Mouse (Mus musculus) c-Kit-positive CD71-negative TER-119-negative erythroid progenitor cells, embryonic 14.5 days (primary cell): ENCODE results near the gene Wscd1.
"Not testable (repeated sequence)": the region's sequence is repeated elsewhere in the genome, so short reads cannot be mapped to it uniquely, and the experiment has no call there.

ENCODE experiments used
- DNase-seq: peaks from one replicate; pipeline ENCODE4 v3.0.0-alpha.2; 2013; ENCODE audit warnings: low read depth

Wscd1 gene

DNA sequence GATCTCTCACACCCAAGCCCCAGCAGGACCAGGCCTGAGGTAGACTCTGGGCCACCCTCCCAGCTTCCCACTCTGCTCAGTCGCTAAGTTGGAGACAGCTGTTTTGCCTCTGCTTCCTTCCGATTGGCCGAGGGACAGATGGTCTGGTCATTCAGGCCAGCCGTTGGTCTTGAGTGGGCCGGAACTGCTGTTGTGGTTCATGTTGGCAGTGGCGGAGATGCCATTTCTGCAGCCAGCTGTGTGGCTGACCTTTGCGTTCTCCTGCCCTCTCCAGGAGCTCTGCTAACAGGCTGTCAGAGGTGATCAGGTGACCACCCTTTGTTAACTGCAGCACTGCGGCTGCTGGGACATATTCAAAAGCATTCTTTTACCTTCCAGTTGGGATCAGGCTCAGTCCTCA is 20.0 kb downstream of the Wscd1 start:
- DNase-seq = no peak

DNA sequence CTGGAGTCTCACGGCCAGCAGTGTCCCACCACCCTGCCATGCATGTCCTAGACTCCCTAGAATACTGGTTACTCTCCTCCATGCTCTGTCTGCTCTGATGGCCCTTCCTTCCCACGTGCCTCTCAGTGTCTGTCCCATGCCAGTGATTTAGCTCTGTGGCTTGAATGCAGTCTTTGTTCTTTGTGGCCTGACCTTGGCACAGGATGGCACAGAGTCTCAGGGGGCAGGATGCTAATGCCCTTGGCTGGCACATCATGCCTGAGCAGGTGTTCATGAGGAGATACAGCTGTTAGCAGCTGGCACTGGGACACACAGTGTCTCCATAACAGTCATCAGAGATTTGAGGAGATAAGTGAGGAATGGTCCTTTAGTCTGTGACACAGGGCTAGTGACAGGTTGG is 20.8 kb downstream of the Wscd1 start:
- no peak for DNase-seq

DNA sequence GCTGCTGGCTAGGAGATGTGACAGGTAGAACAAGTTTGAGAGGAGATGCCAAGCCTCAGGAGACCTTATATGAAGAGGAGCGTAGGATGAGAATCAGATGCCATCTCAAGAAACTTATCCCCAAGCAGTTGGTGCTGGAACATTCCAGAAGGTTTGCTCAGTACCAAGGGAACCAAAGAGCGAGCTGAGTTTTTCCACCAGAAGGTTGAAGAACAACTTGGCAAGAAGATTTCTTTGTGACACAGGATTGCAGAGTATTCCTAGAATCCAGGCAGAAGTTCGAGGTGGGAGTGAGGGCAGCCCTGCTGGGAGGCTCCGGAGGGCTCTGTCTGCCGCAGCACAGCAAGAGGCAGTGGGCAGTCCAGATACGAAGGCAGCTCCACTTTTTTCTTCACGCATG is 21.4 kb downstream of the Wscd1 start:
- DNase-seq = no peak

DNA sequence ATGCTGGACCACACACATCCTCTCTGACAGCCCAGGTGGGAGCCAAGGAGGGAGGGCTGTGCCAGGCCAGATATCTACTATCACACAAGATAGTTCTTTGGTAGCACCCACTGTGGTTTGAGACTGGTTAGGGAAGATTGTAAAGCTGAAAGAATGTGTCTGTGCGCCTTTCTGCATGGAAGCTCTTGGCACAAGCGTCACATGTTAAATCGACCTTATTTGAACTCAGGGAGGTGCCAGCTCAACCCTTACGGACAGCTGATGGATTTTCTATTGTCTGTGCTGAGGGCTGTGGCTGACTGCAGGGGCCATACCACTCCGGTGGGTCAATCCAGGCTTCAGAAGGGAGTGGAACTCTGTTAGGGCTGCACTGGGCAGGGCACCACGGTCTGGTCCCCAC is 22.3 kb downstream of the Wscd1 start:
- no peak for DNase-seq

DNA sequence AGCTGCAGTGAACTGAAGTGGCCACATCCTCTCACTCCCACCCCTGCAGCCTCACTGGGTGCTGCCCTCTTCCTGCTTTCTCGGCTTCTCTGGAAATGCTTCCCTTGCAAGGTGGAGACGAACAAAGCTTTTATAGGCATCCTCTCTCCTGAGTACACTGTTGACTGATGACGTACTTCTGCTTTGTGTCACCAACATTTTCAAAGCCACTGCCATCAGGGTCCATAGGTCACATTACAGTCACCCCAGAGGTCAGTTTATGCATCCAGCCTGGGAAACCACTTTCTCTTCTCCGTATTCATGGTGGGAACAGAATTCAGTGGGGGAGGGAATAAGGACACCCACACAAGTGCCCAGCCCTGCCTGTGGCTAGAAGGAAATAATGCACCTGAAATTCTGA is 23.1 kb downstream of the Wscd1 start:
- no peak for DNase-seq

DNA sequence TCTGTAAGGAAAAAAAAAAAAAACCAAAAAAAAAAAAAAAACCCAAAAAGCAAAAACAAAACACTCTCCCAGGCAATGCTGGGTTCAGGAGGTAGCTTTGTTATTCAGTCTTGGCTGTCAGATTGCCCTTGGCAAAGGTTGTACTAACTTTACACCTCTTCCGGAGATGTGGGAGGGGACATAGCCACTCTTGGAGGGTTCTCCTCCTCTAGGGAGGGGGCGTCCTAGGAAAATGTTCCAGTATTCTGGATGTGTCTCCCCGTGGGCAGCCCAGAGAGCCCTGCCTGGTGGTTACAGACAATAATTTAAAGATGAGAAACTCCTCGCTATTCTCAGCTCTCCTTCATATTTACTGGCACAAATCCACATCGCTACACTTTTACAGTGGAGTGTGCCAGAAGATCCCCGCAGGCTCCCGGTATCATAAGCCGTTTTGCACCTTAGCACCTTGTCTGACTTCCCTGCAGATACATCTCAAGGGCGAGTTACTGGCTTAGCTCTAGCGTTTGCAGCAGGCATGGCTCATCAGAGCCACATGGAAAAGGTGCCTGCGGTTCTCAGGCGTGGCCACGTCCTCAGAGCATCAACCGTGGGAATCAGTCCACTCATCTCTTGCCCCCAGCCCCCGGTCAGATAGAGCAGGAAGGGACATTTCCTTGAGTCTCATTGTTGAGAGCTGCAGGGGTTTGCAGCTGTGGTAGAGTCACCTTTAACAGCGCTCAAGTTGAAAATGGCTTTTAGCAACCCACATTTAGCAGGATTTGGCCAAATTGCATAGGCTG is 24.5 kb downstream of the Wscd1 start:
- DNase-seq = no peak

DNA sequence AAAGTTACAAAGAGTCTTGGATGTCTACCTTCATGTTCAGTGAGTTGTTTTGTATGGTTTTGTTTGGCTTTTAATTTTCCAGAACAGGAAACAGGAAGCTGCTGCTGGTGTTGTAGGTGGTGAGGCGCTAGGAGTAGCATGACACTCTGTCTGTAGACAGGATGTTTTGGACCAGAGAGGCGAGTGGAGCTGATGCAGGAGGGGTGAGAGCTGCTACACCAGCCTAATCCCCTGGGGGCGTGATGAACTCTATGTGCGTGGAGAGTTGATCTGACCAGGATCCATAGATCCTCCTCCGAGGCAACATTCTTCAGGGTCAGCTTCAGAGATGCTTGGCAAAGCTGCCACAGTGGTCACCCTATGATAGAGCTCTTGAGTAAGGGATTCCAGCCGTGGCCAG is 25.3 kb downstream of the Wscd1 start:
- no peak for DNase-seq

DNA sequence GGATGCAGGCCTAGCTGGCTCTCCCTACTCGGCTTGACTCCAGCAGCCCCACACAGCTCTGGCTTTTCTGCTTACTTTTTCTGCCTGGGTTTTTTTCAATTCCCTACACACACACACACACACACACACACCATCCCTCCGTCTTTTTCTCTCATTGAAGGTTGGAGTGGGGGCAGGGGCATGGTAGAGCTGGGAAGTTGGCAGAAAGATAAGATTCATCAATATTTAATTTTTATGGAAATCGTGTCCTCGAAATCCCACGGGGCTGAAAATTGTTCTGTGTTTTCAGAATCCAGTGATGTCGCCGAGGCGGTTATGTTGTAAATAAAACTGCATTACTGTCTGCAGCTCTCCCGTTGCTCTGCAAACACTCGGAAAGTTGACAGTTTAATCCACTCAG is 29.9 kb downstream of the Wscd1 start:
- no peak for DNase-seq

DNA sequence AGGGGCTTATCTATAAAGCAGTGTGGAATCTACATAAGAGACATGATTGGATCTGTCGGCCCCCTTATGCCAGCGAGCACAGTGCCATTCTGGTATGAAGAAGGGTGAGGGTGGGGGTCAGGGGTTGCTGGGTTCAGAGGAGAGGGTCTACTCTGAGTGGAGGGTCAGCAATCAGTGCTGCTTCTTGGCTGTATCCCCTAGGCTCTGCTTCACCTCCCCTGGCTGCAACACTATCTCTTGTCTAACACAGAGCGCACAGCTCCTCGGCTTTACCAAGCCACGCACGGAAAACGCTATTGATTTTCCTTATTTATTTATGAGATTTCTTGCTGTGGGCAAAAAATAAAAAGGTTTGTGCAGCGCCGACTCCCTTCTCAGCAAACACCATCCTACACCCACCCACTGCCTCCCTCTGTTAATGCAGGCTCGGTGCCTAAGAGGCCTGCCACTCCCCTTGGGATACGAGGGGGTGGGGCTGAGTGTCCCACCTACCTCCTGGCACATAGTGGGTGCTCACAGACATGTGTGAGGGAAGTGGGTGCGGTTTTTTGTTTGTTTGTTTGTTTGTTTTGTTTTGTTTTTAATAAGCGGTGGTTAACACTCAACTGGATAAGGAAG is 32.1 kb downstream of the Wscd1 start:
- no peak for DNase-seq

DNA sequence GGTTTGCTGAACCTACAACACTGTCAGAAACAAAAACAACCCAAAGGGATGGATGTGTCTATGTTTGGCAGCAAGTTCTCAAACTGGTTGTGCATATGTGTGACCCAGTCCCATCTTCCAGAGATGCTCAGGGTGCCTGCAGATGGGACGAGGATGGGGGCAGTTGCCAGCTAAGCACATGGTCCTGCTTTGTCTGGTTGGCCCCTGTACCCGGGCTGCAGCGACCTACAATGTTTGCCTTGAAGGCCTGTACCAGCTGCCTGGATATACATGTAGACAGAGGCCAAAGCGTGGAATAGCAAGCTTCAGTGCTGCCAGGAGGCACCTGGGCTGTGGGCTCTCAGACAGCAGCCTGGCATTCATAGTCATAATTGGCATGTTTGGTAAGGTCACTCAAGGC is 35.8 kb downstream of the Wscd1 start:
- no peak for DNase-seq

DNA sequence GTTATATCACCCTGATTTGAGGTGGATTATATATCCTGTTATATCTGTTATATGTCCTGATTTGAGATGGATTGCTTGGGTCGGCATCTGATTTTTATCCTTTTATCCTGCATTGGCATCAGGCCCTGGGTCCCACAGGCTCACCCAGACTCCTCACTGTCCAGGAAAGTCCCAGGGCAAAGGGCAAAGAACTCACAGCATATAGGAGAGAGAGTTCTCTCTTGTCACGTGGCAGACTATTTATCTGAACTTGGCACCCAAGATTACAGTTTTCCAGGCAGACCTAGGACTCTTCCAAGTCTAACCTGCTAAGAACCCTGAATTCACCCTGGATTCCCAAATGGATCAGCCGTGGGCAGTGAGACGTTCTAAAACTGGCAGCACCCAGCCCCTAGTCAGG is 38.5 kb downstream of the Wscd1 start:
- no peak for DNase-seq

DNA sequence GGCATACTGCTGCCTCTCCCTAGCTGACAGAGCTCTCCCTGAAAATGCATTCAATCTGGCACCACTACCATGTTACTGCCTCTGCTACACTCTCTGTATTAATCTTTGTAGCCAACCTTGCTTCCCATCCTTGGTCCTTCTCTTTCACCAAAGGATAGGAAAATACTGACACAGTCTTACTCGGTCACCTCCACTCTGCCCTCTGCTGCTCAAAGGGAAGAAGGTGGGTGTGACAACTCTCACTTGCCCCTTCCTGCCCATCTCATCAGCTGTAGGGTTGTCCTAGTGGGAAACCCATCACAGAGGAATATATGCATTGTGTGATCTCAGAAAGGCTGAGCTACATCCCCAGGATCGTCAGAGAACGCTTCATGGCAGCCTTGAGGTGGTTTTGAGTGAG is 40.5 kb downstream of the Wscd1 start:
- no peak for DNase-seq

DNA sequence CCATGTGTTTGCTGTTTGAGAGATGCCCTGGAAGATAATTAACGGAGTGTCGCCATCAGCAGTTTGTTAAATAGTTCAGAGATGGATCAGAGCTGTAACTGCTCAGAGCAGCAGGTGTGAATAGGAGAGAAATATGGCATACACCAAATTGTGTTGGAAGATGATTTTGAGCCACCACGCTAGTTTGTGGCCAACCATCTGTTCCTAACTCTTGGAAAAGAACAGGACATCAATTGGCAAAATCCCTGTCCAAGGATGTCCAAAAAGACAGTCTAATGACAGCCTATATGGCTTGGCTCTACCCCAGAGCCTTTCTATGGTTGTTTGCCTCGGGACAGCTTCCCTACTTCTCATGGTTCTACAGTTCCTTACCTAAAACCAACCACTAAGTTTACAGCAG is 49.5 kb downstream of the Wscd1 start:
- no peak for DNase-seq

DNA sequence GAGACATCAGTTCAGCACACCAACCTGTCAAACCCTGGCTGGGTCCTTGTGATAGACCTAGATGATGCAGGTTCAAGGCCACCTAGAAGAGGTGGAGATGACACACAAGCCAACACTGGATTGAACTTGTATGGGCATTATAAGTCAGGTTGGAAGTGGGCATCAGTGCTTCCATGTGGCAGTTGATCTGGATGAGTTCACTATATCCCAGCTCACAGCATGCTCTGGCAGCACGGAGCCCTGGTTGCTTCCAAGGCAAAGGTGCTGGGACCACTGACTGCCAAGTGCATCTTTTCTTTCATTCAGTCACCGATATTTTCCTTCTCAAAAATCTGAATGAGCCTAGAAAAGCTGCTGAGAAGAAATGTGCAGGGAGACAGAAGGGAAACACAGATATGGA is 58.8 kb downstream of the Wscd1 start:
- no peak for DNase-seq

DNA sequence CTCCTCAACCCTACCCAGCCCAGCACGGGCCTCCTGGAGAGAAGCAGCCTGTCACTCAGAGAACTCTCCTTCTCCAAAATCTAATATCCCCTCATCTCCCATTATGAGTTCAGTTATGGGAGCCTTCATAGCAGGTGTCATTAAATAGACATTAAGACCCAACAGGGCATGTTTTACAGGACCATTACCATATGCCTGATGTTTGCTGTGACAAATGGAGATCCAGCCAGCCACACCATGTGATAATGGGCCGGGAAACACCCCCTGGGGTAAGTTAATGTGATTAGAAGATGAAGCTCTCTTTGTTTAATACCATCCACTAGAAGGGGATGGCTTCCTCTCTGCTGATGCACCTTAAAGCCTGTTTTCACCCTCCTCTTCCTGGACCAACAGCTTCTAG is 62.1 kb downstream of the Wscd1 start:
- DNase-seq = no peak

DNA sequence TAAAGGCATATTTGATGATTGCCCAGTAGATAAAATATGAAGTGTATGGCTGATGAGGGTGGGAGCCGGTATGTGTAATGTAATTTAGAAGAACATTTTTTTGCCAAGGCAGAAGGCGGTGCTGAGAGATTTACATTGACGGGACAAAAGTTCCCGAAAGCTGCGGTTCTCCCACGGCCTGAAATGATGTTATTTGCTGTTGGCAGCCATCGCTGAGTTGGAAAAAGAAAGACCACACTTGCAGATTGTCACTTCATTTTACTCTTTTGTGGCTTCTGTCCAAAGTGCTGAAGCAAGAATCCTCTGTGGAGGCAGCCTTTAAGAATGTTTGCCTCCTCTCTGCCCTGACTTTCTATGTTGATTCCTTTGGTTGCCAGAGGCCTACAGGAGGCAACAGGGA is 63.2 kb downstream of the Wscd1 start:
- DNase-seq = no peak

DNA sequence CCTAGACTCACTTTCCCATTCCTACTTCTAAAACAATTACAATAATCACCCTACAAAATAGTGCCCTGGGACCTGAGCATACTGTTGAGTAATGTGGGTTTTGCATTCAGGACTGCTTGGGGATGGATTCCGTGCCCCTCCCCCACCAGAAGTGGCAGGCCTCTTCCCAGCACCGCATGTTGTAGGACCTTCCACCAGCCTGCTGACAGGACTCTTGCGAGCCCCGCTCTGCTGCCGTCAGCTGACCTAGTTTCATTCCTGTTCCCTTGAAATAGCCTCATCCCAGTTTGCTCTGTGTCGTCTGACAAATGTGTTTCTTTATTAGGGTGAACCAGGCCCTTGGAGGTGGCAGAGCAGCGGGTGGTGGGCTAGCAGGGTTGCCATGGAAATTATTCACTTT is 64.8 kb downstream of the Wscd1 start:
- no peak for DNase-seq

DNA sequence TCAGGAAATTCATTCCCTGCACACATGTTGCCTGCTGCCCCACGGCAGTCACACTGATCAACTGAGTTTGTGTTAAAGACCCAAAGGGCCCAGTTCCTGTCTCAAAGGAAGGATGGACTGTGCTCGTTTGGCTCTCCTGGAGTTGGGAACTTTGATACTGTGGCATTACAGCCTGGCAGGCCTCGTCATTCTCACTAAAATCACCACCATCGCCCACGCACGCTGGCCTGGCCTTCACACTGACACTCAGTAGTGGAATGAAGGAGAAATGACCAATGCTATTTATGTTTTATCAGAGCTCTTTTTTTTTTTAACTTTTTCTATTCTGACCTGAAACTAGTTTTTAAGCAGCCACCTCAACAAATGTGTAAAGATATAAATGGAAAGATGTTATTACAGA is 65.6 kb downstream of the Wscd1 start:
- no peak for DNase-seq

DNA sequence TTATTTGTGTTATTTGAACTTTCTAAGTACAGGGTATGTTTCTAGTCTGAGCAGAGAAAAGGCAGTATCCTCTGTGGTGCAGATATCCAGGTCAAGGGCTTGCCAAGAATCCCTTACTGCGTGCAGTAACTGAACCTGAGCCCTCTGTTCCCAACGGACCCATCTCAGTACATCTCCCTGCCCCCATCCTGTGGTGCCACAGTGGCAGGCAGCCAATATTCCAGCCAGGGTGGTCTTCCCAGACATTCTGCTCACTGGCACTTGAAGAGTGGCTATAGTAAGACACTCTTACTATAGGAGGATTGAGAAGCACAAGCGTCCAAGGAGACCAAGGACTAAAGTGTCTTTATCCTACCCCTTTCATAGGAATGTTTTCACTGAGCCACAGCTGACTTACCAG is 67.2 kb downstream of the Wscd1 start:
- no peak for DNase-seq

DNA sequence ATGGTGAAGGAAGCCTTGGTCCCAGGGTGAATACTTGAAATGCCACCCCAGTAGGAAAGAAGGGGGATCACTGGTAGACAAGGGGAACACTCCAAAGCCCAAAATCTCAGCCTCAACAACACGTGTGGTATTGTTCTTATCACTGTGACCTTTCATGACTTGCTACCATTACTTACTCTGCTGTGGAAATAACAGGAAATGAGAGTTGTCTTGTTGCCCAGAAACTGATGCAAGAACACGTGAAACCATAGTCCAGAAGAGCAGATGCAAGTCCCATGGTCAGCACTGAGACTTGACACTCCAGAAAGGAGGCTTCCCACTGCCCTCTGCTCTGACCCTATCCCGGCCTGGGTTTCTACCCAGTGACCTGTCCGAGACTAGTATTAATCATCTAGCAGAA is 67.6 kb downstream of the Wscd1 start:
- no peak for DNase-seq

DNA sequence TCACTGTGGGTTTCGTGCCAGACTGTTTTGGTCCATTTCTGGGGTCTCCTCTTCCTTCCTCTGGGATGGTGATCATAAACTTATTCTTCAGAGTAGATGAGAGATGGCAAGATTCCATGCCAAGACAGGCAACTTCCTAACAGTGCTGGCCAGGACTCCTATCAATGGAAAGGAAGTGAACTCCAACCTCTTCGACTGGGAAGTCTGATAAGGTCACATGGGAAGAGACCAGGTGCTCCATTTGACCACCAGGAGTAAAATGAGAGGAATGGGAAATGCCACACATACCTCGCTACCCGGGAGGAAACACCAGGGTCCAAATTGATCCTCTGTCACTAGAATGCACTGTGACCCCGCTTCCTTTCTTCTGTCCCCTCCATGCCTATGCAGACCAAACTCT is 68.4 kb downstream of the Wscd1 start:
- no peak for DNase-seq

DNA sequence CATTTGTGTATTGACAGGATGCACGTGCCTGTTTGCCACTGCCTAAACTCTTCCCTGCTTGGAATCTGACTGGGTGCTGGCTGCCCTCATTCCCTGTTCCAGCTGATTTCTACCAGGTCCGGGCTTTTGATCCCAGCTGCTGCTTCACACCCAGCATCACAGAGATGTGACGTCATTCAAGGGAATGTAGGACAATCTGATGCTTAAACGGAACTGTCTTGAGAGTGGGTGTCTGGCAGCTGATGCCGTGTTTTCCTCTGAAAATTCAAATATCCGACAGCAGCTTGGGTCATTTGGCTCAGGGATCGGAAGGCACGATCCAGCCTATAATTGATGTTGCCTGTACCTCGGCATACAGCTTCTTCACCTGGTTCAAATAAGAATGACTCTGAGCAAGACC is 70.2 kb downstream of the Wscd1 start:
- DNase-seq = no peak

DNA sequence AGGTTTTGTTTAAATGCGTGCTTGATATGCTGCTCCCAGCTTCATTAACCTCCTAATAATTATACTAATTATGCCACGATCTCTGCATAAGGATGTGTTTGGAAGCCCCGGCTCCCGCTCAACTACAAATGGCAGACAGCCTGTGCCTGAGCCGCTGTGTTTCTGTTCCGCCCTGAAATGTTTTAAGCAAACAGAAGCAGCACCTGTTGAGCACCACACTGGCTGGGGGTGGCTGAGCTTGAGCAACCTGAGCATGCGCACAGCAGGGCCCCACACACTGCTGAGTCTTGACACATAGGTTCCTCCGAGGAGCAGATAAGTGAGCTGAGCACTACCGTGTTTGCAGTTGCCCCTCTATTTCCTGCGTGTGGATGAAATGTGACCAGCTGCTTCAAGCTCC is 71.1 kb downstream of the Wscd1 start:
- DNase-seq = no peak

DNA sequence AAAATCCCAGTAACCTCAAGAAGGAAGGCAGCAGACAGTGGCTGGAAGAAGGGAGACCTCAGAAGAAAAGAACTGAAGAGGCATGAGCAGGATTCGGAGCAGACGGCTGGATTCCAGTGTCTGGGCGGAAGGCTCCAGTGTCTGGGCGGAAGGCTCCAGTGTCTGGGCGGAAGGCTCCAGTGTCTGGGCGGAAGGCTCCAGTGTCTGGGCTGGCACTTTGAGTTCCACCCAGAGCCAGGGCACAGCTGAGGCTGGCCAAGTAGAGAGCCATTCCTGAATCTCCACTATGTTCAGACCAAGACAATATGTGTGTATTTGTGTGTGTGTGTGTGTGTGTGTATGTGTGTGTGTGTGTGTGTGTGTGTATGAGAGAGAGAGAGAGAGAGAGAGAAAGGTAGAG is 71.8 kb downstream of the Wscd1 start:
- not testable (repeated sequence) for DNase-seq
